Mouse (Mus musculus) forelimb bud, embryonic 11.5 days (tissue): ENCODE measurements around the gene Tmprss6.

Experiments used
- DNase-seq: peaks from one replicate; pipeline ENCODE4 v3.0.0-alpha.2; 2012; ENCODE audit warnings: low read depth, low spot score

The Tmprss6 gene

DNA sequence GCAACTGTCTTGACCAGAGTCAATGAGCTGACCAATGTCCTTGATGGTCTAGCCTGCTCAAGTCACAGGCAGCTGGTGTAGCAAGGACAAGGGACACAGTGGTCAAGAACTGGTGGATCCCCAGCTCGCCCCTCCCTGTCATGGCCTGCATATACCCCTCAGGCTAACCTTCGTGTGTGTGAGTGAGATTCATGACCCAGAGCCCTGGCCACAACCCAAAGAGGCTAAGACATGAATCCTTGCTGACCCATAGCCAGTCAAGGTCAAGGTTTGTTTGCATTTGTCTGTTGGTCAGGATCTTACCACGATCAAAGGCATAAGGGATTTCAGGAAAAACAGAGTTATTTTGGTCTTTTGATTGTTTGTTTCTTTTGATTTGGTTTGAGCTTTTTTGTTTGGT, 14.1 kb upstream of the Tmprss6 start:
- no peak for DNase-seq

DNA sequence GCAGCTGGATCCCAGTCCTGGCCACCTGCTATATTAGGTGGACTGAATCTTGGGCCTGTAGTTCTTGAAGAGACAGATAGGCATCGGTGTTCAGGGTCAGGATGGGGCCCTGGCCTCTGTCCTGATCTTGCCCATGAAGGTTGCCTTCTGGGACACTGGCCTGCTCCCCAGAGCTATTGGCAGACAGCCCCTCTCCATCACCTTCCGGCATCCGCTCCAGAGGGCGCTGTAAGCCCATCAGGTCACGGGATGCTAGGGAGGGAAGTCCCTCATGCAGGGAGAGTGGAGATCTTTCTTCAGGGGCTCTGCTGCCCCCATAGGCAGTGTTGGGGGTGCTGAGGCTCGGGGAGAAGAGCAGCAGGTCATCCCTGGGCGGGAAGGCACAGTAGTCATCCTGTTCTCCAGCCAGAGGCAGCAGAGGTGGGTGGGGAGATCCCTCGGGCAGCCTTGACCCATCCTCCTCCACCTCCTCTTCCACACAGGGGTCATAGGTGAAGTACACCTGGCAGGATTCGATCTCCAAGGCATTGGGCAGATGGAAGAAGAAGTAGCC, 13.1 kb upstream of the Tmprss6 start:
- DNase-seq = no peak

DNA sequence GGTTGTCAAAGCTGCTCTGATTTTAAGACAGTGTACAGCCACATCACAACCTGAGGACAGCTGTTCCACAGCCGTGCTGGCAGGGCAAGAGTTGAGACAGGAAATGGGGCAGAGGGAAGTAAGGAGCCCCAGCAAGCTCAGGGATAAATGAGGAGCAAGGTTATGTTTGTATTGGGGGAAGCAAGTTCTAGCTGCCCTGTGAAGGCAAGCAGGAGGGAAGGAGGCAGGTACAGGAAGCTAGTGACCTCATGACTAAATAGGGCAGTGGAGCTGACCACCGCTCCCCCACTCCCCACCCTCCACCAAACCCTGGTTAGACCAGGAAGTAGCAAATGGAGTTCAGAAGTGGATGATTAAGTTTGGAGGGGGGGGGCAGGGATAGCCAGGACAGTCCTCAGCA, 12.6 kb upstream of the Tmprss6 start:
- no peak for DNase-seq

DNA sequence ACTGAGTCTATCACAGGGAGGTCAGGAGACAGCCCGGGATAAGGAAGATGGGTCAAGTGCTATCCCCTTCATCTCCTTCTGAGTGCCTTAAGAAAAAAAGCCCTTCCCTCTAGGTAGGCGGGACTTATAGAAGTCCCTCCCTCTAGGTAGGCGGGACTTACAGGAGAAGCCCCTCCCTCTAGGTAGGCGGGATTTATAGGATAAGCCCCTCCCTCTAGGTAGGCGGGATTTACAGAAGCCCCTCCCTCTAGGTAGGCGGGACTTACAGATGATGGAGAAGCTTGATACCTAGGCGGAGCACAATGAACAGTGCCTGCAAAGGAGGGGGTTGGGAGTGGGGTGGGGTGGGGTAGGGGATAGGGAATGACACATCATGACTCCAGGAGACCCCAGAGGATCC, 11.7 kb upstream of the Tmprss6 start:
- no peak for DNase-seq

DNA sequence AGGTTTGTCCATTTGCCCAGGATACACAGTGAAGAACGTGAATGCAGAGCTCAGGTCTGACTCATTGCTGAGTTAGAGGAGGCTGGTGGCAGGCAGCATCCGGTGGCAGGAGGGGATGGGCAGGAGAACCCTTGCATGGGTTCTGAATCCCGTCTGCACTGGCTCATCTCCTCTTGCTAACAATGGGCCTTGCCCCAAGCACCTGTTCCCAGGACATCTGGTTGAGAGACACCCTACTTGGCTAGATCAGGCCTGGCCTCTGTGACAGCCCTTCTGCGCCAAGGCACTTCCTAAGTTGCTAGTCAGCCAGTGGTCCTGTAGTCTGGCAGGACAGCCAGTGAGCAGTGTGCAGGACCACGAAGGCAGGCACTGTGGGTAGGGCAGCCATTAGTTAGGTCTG, 11.0 kb upstream of the Tmprss6 start:
- DNase-seq = no peak

DNA sequence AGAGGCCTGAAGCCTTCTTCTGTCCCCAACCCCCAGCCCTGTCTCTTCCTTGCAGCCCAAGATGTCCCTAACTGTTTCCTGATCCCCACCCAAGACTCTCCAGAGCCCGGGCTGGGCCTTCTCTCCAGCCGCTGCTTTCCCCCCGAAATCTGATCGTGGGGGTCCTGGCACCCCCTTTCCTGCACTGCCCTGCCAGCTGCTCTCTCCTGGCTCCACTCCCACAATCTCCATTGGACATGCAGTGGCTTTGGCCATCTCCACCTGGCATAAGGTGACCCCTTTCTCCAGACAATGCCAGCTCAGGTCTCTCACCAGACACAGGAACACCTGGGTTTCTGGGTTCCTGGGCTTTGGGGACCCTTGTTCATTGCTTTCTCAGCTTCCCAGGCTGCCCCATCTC, 9.6 kb upstream of the Tmprss6 start:
- DNase-seq = no peak

DNA sequence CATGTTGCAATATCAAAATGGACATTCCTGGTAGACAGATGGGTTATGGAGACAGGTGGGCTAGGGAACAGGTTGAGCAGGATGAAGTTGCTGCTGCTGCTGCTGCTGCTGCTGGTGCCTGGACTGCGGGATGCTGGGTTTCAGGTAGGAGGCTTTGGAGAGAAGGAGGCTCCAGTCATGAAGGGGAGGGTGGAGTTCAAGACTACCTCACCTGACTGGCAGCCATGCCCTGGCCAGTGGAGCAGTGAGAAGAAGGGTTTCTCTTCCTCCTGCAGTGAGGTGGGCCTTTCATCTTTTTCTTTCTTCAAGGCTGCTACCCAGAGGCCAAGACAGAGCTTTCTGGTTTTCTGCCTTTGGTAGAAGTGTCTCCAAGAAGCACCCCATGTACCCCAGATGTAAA, 8.4 kb upstream of the Tmprss6 start:
- no peak for DNase-seq

DNA sequence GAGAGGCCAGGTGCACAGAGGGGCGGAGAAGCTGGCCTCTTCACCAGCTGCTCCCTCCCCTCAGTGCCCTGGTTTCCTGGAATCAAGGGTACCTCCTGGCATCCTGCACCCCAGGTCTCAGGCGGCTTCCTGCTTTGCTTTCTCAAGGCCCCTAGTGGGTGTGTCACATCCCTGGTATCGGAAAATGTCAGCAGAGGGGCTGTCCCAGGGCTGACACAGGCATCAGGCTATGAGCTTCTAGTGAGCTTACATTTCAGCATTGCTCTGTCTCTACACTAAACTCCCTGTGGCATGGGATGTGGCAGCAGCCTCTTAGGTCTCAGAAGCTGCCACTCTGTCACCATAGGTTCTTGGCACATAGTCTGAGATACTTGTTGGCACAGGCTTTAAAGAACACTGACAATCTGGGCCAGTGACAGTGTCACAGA, 7.2 kb upstream of the Tmprss6 start:
- DNase-seq = no peak

DNA sequence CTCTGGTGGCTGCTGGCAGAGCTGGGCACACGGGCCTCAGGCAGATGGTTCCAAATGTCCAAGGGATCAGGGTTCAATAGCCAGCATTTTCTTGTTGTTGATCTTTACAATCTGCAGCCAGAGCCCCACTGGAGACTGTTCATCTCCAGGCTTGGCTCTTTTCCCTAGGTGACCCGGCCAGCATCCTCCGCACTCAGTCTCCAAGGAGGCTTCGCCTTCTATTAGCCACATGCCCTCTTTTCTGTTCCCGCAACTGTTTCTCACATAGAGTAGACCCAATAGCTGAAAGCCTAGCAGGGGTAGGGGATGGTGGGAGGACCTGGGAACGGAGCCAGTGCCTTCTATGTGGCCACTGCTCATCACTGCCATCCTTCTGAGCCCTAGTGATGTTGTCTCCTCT, 5.0 kb upstream of the Tmprss6 start:
- no peak for DNase-seq

DNA sequence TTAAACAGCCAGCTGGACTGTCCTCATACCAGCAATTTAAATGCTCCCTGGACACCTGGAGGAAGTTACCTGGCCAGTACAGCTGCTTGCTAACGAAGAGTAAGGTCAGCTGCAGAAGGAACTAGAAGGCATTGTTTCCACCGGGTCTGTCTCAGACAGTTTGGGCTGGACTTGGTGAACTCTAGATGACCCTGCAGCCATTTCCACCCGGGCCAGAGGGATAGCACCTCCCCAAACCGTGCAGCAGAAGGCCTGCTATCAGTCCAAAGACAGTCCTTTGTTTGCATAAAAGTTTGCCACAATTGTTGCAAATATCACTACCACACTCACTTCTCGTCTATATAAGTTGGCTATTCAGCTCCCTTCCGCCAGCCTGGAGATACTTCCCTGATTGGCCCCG, 3.5 kb upstream of the Tmprss6 start:
- no peak for DNase-seq

DNA sequence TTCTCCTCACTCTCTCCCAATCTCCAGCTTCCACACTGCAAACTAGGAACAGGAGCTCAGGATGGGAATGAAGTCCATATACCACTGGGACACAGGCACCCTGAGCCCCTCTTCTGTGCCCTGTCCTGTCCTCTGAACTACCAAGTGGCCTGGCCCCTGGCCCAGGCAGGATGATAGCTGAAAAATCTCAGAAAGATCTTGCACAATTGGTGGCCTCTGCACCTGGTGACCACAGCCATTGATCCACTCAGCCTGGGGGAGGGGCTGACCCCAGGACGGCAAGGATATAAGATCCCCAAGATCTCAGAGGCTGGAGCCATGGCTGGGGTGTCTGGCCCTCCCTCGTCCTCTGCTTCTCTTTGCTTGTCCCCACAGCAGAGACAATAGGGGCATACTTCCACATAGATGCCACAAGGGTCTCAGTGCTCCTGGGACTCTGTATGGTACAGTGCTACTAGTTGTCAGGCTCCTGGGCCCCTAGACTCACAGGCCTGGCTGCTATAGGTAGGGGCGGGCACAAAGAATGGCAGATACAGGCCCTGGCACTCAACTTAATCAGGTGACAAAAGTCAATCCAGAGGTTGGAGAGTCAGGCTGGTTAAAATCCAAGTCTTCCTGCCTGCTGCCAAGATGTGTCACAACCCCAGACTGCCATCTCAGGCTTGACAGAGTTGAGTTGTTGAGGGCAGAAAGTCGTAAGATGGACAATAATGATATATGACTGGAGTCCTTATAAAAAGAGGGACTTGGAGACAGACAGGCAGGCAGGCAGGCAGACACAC, 2.3 kb upstream of the Tmprss6 start:
- DNase-seq = no peak

DNA sequence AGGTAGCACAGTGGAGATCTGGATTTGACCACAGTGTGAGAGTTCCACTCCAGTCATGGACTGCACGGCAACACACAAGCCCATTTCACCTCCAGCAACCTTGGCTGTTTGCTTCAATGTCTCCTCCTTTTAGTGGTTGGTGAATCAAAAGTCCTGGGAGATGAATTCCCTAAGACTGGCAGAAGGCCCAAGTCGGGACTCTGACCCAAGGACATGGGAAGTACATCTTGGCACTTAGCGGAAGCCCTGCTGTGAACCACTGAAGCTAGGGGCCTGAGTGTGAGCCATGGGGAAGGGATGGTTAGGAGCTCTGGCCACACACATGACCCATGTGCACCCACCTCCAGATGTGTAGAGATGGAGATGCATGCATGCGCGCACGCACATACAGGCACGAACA, 864 bp downstream of the Tmprss6 start:
- no peak for DNase-seq

DNA sequence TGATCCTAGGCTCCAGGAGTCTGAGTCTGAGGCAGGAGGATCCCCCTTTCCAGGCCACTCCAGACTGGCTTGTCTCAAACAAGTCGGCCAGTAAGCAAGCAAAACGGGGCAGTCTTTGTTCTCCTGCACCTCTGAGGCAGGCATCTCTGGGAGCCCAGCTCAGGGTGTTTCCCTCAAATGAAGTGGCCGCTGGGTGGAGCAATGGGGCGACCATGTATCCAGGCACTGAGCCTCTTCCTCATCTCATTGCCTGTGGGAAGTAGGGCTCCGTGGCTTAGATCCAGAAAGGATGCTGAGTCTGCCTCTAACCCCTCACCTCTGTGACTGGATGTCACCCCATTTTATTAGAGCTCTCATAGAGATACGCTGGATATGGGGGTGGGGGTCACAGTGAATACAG, 1.6 kb downstream of the Tmprss6 start:
- DNase-seq = no peak

DNA sequence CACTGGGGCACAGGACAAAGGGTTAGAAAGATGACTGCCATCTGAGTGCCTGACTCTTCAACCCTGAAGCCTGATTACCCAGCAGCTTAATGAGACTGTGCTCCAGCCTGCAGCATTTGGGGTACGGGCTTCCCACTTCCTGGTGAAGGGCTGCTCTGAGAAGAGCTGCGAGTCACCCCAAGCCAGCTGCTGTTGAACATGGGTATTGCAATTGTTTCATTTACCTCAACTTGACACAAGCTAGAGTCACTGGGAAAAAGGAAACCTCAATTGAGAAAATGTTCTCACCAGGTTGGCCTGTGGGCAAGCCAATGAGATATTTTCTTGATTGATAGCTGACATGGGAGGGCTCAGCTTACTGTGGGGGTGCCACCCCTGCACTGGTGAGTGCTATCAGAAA, 5.5 kb downstream of the Tmprss6 start:
- DNase-seq = no peak

DNA sequence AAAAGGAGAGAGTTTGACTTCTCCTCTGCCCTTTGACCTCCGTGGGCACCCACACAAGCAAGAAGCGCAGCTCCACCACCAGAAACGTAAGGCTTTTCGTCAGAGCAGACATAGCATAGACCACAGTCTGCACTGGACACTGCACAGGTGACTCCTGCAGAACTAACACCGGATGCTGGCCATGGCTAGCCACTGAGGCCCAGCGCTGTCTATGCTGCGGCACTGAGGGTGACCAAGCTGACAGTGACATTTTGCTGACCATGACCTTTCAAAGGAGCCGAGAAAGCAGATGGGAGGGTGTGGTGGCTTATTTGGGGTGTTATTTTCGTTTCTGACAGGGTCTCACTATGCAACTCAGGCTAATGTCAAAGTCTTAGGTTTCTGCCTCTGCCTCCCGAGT, 11.2 kb downstream of the Tmprss6 start:
- DNase-seq = no peak

DNA sequence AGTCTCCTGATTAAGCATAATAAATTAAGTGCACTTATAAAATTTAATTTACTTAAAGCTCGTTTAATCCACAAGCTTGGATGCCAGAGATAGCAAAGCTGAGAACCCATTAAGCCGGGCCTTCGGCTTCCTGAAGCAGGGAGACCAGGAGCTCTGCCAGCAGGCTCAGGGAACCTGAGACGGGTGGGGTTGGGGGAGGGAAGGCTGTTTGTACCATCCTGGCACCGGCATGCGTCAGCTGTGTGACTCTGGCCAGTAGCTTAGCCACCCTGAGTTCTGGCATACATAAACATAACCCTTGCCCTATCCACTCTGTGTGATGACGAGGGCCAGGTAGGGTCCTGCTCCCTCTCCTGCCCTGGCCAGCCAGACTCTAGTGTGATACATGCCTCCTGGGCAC, 12.4 kb downstream of the Tmprss6 start:
- DNase-seq = no peak

DNA sequence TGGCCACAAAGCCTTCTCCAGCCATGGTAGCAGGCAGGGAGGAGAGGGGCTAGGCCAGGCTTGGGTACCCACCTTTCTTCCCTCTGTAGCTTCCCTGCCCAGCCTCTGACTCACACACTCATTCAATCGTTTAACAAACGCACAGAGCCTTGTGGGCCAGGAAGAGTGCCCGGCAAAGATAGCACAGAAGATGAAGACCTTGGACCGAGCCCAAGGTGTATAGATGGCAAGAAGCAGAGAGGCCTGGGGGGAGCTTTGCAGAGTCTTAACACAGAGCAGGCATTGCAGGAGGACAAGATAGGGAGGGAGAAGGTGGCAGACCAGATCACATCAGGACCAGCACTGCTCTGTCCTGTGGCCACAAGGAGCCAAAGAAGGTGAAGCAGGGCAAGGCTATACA, 13.3 kb downstream of the Tmprss6 start:
- DNase-seq = no peak

DNA sequence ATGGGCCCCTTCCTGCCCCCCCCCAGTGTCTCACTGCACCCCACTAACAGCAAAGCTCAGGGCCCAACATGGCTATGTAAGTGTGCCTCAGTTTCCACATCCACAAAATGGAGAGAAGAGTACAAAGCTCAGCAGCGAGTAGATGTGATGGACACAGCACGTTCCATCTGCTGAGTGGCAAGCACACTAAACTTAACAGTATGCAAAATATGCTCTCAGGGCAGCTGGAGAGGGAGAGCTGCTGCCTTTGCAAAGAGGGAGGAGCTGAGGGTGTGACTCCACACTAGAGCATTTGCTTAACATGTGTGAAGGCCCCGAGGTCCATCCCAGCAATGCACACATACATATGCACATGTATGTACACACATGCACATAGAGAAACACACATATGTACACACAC, 15.5 kb downstream of the Tmprss6 start:
- DNase-seq = no peak

DNA sequence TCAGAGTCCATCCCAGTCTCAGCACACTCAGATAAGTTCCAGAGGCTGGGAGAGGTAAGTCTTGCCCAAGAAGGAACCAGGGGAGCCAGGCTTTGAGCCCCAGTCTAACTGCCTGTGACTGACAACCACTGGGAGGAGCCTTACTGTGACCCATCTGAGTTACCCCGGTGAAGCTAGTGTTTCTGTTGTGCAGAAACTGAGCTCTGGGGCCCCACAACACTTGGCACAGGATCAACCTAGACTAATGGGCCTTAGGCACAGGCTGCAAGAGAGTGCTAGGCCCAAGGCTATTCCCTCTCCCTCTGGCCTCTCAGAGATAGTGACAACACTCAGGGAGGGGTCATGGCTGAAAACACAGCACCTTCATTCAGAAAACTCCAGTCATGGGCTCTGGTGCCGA, 17.2 kb downstream of the Tmprss6 start:
- no peak for DNase-seq

DNA sequence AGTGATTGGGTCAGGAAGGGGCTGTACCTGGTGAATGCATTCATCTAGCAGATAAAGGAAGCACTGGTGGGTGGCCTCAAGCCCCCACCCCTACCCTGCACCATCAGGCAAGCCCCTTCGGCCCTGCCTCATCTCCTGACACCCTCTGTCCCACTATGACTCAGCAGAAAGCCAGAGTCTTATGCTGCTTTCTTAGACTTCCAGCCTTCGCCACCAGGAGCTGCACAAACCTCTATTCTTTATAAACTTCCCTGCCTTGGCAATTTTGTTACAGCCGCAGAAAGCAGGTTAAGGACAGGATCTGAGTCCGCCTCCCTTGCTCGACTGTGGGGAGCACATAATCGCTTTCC, 18.0 kb downstream of the Tmprss6 start:
- DNase-seq = no peak

DNA sequence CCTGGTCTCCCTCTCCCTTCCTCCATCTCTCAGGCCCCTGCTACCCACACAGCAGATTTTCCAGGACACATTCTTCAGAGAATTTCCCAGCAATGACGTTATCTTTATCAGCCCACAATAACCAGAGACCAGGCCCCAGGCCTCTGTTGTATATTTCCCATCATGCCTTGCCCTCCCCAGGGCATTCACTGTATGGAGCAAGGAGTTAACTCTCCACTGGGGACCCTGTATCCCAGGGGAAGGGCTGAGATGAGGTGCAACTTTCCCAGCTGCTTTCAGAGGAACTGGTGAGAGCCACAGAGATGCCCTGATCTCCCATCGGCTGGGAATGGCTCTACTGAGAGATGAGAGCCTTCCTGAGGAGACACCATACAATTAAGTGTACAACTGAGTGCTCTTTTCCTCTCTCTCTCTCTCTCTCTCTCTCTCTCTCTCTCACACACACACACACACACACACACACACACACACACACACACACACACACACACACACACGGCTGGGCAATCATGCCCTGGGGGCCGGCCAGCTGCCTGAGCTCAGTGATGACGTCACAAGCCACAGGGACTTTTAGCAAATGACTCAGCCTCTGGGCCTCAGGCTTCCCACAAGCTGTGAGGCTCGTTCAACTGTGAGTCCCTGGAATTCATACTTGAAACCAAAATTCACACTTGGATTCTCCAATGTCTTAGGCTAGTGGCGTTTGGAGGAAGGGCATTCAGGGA, 18.6 kb downstream of the Tmprss6 start:
- peak; percentile 40 for DNase-seq

DNA sequence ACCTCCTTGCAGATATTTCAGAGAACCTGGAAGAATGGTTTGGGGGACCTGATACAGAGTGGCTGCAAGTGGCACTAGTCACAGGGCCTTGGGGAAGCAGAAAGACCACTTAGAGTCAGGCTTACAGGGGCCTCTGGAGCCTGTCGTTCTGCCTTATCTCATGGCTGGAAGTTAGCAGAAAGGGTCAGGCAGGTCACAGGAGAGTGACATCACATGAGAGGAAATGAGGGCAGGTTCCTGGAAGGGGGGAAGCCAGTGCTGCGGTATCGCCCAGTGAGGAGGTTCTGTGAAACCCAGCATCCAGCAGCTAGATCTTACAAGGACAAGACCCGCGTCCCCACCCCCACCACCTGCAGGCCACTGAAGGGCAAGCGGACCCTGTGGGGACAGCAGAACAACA, 19.3 kb downstream of the Tmprss6 start:
- DNase-seq = no peak
